In genomic region chr9:15536861-15537426, GRCm38 (mm10) we compare ENCODE assay signal across 14 mouse cellular contexts. TPM values are rescaled to one million over a fixed set of nuclear protein-coding genes. Genes with fewer than 3 reads are reported as not detected.
DNase-seq lines count a peak whose midpoint lies in the region; ATAC-seq and TF ChIP-seq lines count a peak whose summit lies in the region.
"Had no signal": no experiment of that assay in that cellular context is flagged by ENCODE, and none has a peak within 500 bp of the region (broad histone marks: within the 10 kb centered on the region; RNA-seq: fewer than 3 reads in every experiment).

No protein-coding gene starts in this region.

- H3K9ac ChIP-seq in forebrain, embryonic 13.5 days: no peak overlapping the region
- H3K9ac ChIP-seq in lung, embryonic 15.5 days: no peak overlapping the region
- H3K9ac ChIP-seq in heart, embryonic 11.5 days (ENCODE audit: low read depth, low read length): no peak overlapping the region

- WGBS in forebrain, embryonic 13.5 days: 91% methylated on average over 5 of the region's 5 CpGs
- 87% methylated on average over 5 of the region's 5 CpGs for WGBS in forebrain, embryonic 10.5 days
- 79% methylated on average over 5 of the region's 5 CpGs for WGBS in lung, embryonic 15.5 days
- 72% methylated on average over 5 of the region's 5 CpGs for WGBS in lung, adult 2 months
- 82% methylated on average over 5 of the region's 5 CpGs for WGBS in heart, embryonic 11.5 days (ENCODE audit: insufficient replicate concordance)

- 0 out of 2 replicates have a peak, but pooled peaks cover 2% of the 10 kb centered on the region for H3K4me1 ChIP-seq in forebrain, embryonic 13.5 days
- H3K4me1 ChIP-seq in forebrain, embryonic 10.5 days: peaks cover 25% of the 10 kb centered on the region
- H3K4me1 ChIP-seq in lung, embryonic 15.5 days: peaks cover 15% of the 10 kb centered on the region
- H3K4me1 ChIP-seq in lung, adult 2 months (ENCODE audit: control insufficient read depth, insufficient read depth, low read length): peaks cover 18% of the 10 kb centered on the region
- peaks cover 33% of the 10 kb centered on the region for H3K4me1 ChIP-seq in heart, embryonic 11.5 days (ENCODE audit: control insufficient read depth, insufficient read depth, low read length)

- H3K4me2 ChIP-seq in forebrain, embryonic 13.5 days: no peak overlapping the region
- no peak overlapping the region for H3K4me2 ChIP-seq in lung, embryonic 15.5 days
- no peak overlapping the region for H3K4me2 ChIP-seq in heart, embryonic 11.5 days

- DNase-seq in forebrain, embryonic 10.5 days (ENCODE audit: extremely low spot score, low spot score): no peak
- no peak for DNase-seq in lung, adult 2 months
- peak; percentile 9 for DNase-seq in liver
- DNase-seq in lung, postnatal 25 days (ENCODE audit: low spot score): peak; percentile 44
- DNase-seq in thymus, postnatal 4 days: no peak
- DNase-seq: cerebellum, adult 11-12 months; heart, adult 11 months; heart, postnatal 10 days; kidney, postnatal 14 days; right cerebral cortex, postnatal 4 days had no signal

- 0 out of 2 replicates have a peak, but pooled peaks have one; percentile 55 for ATAC-seq in forebrain, embryonic 13.5 days
- ATAC-seq in lung, embryonic 15.5 days (ENCODE audit: borderline replicate concordance, extremely low read depth, low FRiP score, low TSS enrichment): peak; percentile 44; the same call in 1 of the 2 replicates
- no peak for ATAC-seq in heart, embryonic 11.5 days (replicated peaks; ENCODE audit: insufficient number of reproducible peaks, low FRiP score, low TSS enrichment)

- TF ChIP-seq CTCF in lung, adult 2 months (IDR thresholded peaks at IDR 0.05; ENCODE audit: insufficient read depth, low read length): no peak

- no peaks in the 10 kb centered on the region for H3K27me3 ChIP-seq in forebrain, embryonic 13.5 days
- H3K27me3 ChIP-seq in forebrain, embryonic 10.5 days (ENCODE audit: poor library complexity, severe bottlenecking): no peaks in the 10 kb centered on the region
- no peaks in the 10 kb centered on the region for H3K27me3 ChIP-seq in lung, embryonic 15.5 days
- no peaks in the 10 kb centered on the region for H3K27me3 ChIP-seq in heart, embryonic 11.5 days (ENCODE audit: control insufficient read depth, insufficient read depth, low read length)
- H3K27me3 ChIP-seq: megakaryocyte, embryonic 14.5 days had no signal

- no peaks in the 10 kb centered on the region for H3K36me3 ChIP-seq in forebrain, embryonic 13.5 days (ENCODE audit: poor library complexity, severe bottlenecking)
- peaks cover 30% of the 10 kb centered on the region for H3K36me3 ChIP-seq in forebrain, embryonic 10.5 days (replicated peaks)
- H3K36me3 ChIP-seq in lung, embryonic 15.5 days: no peaks in the 10 kb centered on the region
- H3K36me3 ChIP-seq in heart, embryonic 11.5 days (ENCODE audit: control insufficient read depth, insufficient read depth, low read length): no peaks in the 10 kb centered on the region

- H3K27ac ChIP-seq in forebrain, embryonic 13.5 days: no peak overlapping the region
- H3K27ac ChIP-seq in forebrain, embryonic 10.5 days: no peak overlapping the region
- no peak overlapping the region for H3K27ac ChIP-seq in lung, embryonic 15.5 days
- H3K27ac ChIP-seq in heart, embryonic 11.5 days (ENCODE audit: low read depth, low read length): no peak overlapping the region

- H3K9me3 ChIP-seq in forebrain, embryonic 13.5 days (replicated peaks): no peaks in the 10 kb centered on the region
- no peaks in the 10 kb centered on the region for H3K9me3 ChIP-seq in forebrain, embryonic 10.5 days
- no peaks in the 10 kb centered on the region for H3K9me3 ChIP-seq in lung, embryonic 15.5 days
- no peaks in the 10 kb centered on the region for H3K9me3 ChIP-seq in heart, embryonic 11.5 days (replicated peaks; ENCODE audit: control insufficient read depth, low read length)
- H3K9me3 ChIP-seq: megakaryocyte, embryonic 14.5 days had no signal

- TF ChIP-seq POLR2A in lung, adult 2 months (IDR thresholded peaks at IDR 0.05; ENCODE audit: borderline replicate concordance, extremely low read depth, low read depth, low read length): no peak

- no peak overlapping the region for H3K4me3 ChIP-seq in forebrain, embryonic 13.5 days
- H3K4me3 ChIP-seq in forebrain, embryonic 10.5 days: no peak overlapping the region
- H3K4me3 ChIP-seq in lung, embryonic 15.5 days: no peak overlapping the region
- H3K4me3 ChIP-seq in lung, adult 2 months (replicated peaks; ENCODE audit: extremely low read depth, low read depth, low read length): no peak overlapping the region
- H3K4me3 ChIP-seq in heart, embryonic 11.5 days (ENCODE audit: low read depth, low read length): no peak overlapping the region
- H3K4me3 ChIP-seq: megakaryocyte, embryonic 14.5 days had no signal

RNA-seq across cellular contexts. Expression of gene Smco4, which starts 43.7 kb away (rescaled TPM):
- 1.6 and 2.8 TPM in 2 replicates for polyA plus RNA-seq in forebrain, embryonic 13.5 days (2015; fragmentation: Nextera tagmentation; extraction: Ambion mirVana)
- 2.6 and 3.7 TPM in 2 replicates for polyA plus RNA-seq in forebrain, embryonic 10.5 days (2016; fragmentation: Nextera tagmentation; extraction: Ambion mirVana)
- 2.7 and 3.9 TPM in 2 replicates for polyA plus RNA-seq in lung, embryonic 15.5 days (2015; fragmentation: Nextera tagmentation; extraction: Ambion mirVana)
- polyA plus RNA-seq in lung, adult 2 months (2012; rRNA removed): 22.0 and 27.1 TPM in 2 replicates
- polyA plus RNA-seq in heart, embryonic 11.5 days (2014; fragmentation: Nextera tagmentation; extraction: Ambion mirVana): 2.2 and 3.4 TPM in 2 replicates

Comparison
In these comparisons a context has a peak if more than half of its experiments do, and no peak if none do; other contexts are left out.
1. DNase-seq: peak in liver (single experiment) and lung, postnatal 25 days (single experiment); none in forebrain, embryonic 10.5 days (single experiment), lung, adult 2 months (single experiment) and thymus, postnatal 4 days (single experiment).